Mouse (Mus musculus): ENCODE measurements around the gene Pip4p1.

DNA sequence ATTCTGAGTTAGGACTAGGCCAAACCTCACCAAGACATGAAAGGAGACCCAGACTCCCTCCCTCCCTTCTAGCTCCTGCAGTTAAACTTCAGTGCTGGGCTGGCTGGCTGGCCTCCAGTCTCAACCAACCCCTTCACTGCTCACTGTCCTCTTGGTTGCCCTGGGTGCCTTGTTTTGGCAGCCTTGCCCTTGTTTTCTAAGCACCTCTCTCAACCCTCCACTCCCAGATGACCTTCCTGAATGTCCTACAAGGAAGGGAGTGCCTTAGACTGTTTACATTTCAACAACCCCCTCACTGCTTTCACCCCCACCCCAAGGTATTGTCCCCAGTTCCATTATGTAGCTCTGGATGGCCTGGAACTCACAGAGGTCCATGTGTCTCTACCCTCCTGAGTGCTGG is 49.0 kb upstream of the Pip4p1 start:
- TF ChIP-seq POLR2A (IDR thresholded peaks at IDR 0.05; ENCODE audit: low read depth, low read length) (no peak), CTCF (conservative IDR thresholded peaks at IDR 0.05; ENCODE audit: insufficient read depth, insufficient read length, low read depth, low read length) (no peak)

Data from kidney, adult 2 months (tissue).